Mouse (Mus musculus) kidney, embryonic 14.5 days (tissue): ENCODE measurements around the gene Pigl. TPM values are rescaled to one million over a fixed set of nuclear protein-coding genes. Genes with fewer than 3 reads are reported as not detected.

Source experiments
- polyA plus RNA-seq: library from polyadenylated mRNA; unstranded; fragments of >200 nt; fragmentation: Nextera tagmentation; extraction: Ambion mirVana; gene quantifications from 2 replicates; pipeline ENCODE4 v1.2.1, GENCODE M21; 2014

The Pigl gene
- polyA plus RNA-seq, 1 experiment from 2014 or later: 15.1 TPM

Other genes starting within 250 kb of the Pigl start
- 0.97 and 2.0 TPM in 2 replicates for gene Adora2b, start 209.5 kb upstream of the Pigl start, polyA plus RNA-seq
- 24.0 and 30.5 TPM in 2 replicates for gene Zswim7, start 177.1 kb upstream of the Pigl start, polyA plus RNA-seq
- 18.4 and 19.6 TPM in 2 replicates for gene Ttc19, start 177.0 kb upstream of the Pigl start, polyA plus RNA-seq
- 160 and 203 TPM in 2 replicates for gene Ncor1, start 81 bp downstream of the Pigl start, polyA plus RNA-seq
- 29.8 and 33.1 TPM in 2 replicates for gene Cenpv, start 80.8 kb downstream of the Pigl start, polyA plus RNA-seq
- 3,178 and 3,504 TPM in 2 replicates for gene Ubb, start 92.7 kb downstream of the Pigl start, polyA plus RNA-seq
- 1.2 and 1.4 TPM in 2 replicates for gene Trpv2, start 116.0 kb downstream of the Pigl start, polyA plus RNA-seq
- gene Lrrc75a, start 190.1 kb downstream of the Pigl start, polyA plus RNA-seq: 16.4 and 18.7 TPM in 2 replicates
- 63.4 and 63.8 TPM in 2 replicates for gene Mmgt2, start 190.2 kb downstream of the Pigl start, polyA plus RNA-seq